Comparison of ENCODE assay signal across 18 mouse cellular contexts in genomic region chr17:13180491-13180890, GRCm38 (mm10). TPM values are rescaled to one million over a fixed set of nuclear protein-coding genes. Genes with fewer than 3 reads are reported as not detected.
"Had no signal": no experiment of that assay in that cellular context is flagged by ENCODE, and none has a peak within 500 bp of the region (broad histone marks: within the 10 kb centered on the region; RNA-seq: fewer than 3 reads in every experiment).

No protein-coding gene starts in this region.

RNA-seq across cellular contexts. Expression of gene Smok2a, which starts 40.5 kb away (rescaled TPM):
- polyA plus RNA-seq: frontal cortex, adult 2 months; heart, adult 2 months; heart, embryonic 12.5 days; heart, embryonic 14.5 days; heart, embryonic 16.5 days; hindbrain, embryonic 10.5 days; hindbrain, embryonic 12.5 days; hindbrain, embryonic 14.5 days; hindbrain, embryonic 16.5 days; inflammation-experienced regulatory T-cells, adult 6 months; intestine, embryonic 15.5 days; intestine, postnatal 0 days; kidney, embryonic 14.5 days; kidney, embryonic 16.5 days; limb, embryonic 12.5 days; limb, embryonic 14.5 days; liver, embryonic 11.5 days; liver, embryonic 13.5 days had no signal

RNA-seq across cellular contexts. Expression of gene Unc93a, which starts 48.9 kb away (rescaled TPM):
- polyA plus RNA-seq: heart, embryonic 12.5 days; heart, embryonic 14.5 days; heart, embryonic 16.5 days; hindbrain, embryonic 10.5 days; hindbrain, embryonic 12.5 days; hindbrain, embryonic 14.5 days; hindbrain, embryonic 16.5 days; inflammation-experienced regulatory T-cells, adult 6 months; intestine, embryonic 15.5 days; kidney, embryonic 14.5 days; kidney, embryonic 16.5 days; limb, embryonic 12.5 days; liver, embryonic 11.5 days; liver, embryonic 13.5 days had no signal

RNA-seq across cellular contexts. Expression of gene Smok2b, which starts 49.6 kb away (rescaled TPM):
- polyA plus RNA-seq: frontal cortex, adult 2 months; heart, adult 2 months; heart, embryonic 12.5 days; heart, embryonic 14.5 days; heart, embryonic 16.5 days; hindbrain, embryonic 10.5 days; hindbrain, embryonic 12.5 days; hindbrain, embryonic 14.5 days; hindbrain, embryonic 16.5 days; inflammation-experienced regulatory T-cells, adult 6 months; intestine, embryonic 15.5 days; intestine, postnatal 0 days; kidney, embryonic 14.5 days; kidney, embryonic 16.5 days; limb, embryonic 12.5 days; limb, embryonic 14.5 days; liver, embryonic 11.5 days; liver, embryonic 13.5 days had no signal
